Mouse (Mus musculus) forebrain, embryonic 15.5 days (tissue): ENCODE measurements around the gene Cd320. TPM values are rescaled to one million over a fixed set of nuclear protein-coding genes. Genes with fewer than 3 reads are reported as not detected.
"Not testable (repeated sequence)": the region's sequence is repeated elsewhere in the genome, so short reads cannot be mapped to it uniquely, and the experiment has no call there.

Source experiments
- ATAC-seq: fragments of 200-750 bp; cut with Nextera tagmentation; replicated peaks from 2 replicates; pipeline ENCODE4 v1.8.0; 2017; ENCODE audit warnings: mild to moderate bottlenecking, moderate TSS enrichment, moderate library complexity
- H3K27ac ChIP-seq: fragments of 300-500 bp; sonication (generic); replicated peaks from 2 replicates; pipeline ENCODE4 v1.5.1; 2015; ENCODE audit warnings: mild to moderate bottlenecking, inconsistent platforms
- H3K27me3 ChIP-seq: fragments of 300-500 bp; sonication (generic); 2 replicates; pipeline ENCODE4 v1.6.1; 2015; ENCODE audit warnings: inconsistent platforms
- H3K36me3 ChIP-seq: fragments of 300-500 bp; sonication (generic); 2 replicates; pipeline ENCODE4 v1.6.1; 2015; ENCODE audit warnings: mild to moderate bottlenecking, inconsistent platforms
- H3K4me1 ChIP-seq: fragments of 300-500 bp; sonication (generic); 2 replicates; pipeline ENCODE4 v1.6.1; 2015; ENCODE audit warnings: inconsistent platforms
- H3K4me2 ChIP-seq: fragments of 300-500 bp; sonication (generic); replicated peaks from 2 replicates; pipeline ENCODE4 v1.6.1; 2015; ENCODE audit warnings: mild to moderate bottlenecking, inconsistent platforms
- H3K4me3 ChIP-seq: fragments of 300-500 bp; sonication (generic); 2 replicates; pipeline ENCODE4 v1.5.1; 2015; ENCODE audit warnings: mild to moderate bottlenecking, inconsistent platforms
- H3K9ac ChIP-seq: fragments of 300-500 bp; sonication (generic); replicated peaks from 2 replicates; pipeline ENCODE4 v1.6.1; 2015; ENCODE audit warnings: mild to moderate bottlenecking, inconsistent platforms
- H3K9me3 ChIP-seq: fragments of 300-500 bp; sonication (generic); 2 replicates; pipeline ENCODE4 v1.6.1; 2016; ENCODE audit warnings: inconsistent platforms
- WGBS: fragments of 180-500 bp; shearing (Covaris S2); methylation state at CpG from one replicate; pipeline ENCODE4 v1.1.7; 2015; ENCODE audit warnings: mixed read lengths; 5-methylcytosine and 5-hydroxymethylcytosine counted together
- polyA plus RNA-seq: library from polyadenylated mRNA; unstranded; fragments of >200 nt; fragmentation: Nextera tagmentation; extraction: Ambion mirVana; gene quantifications from 2 replicates; pipeline ENCODE4 v1.2.1, GENCODE M21; 2015

The Cd320 gene
- polyA plus RNA-seq, 1 experiment from 2014 or later: 60.7 TPM

DNA sequence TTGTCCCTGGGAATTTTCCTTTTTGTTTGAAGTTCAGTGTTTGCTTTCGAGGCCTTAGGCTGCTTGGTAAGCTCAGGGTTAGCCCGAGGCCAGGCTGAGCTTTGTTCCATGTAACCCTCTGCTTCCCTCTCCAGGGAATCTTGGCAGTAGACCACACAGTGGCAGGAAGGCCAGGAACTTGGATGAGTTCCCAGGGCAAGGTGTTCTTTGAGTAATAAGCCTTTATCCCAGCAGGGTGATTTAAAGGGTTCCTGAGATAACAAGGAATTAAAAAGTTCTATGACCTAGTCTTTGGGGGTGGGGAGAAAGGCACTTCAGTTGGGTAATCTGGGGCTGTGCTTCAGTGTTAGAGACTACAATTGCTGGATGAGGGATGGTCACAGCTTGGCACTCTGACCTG lies 14.0 kb upstream of the Cd320 start:
- H3K9ac ChIP-seq: no peak overlapping the region
- no peak overlapping the region for H3K4me3 ChIP-seq
- no peak overlapping the region for H3K27ac ChIP-seq
- no peak overlapping the region for H3K4me2 ChIP-seq
- H3K9me3 ChIP-seq: no peaks in the 10 kb centered on the region
- H3K4me1 ChIP-seq: peaks cover 26% of the 10 kb centered on the region
- no peak for ATAC-seq
- peaks cover 39% of the 10 kb centered on the region for H3K36me3 ChIP-seq
- WGBS: 40% methylated on average over 2 of the region's 2 CpGs
- no peaks in the 10 kb centered on the region for H3K27me3 ChIP-seq

DNA sequence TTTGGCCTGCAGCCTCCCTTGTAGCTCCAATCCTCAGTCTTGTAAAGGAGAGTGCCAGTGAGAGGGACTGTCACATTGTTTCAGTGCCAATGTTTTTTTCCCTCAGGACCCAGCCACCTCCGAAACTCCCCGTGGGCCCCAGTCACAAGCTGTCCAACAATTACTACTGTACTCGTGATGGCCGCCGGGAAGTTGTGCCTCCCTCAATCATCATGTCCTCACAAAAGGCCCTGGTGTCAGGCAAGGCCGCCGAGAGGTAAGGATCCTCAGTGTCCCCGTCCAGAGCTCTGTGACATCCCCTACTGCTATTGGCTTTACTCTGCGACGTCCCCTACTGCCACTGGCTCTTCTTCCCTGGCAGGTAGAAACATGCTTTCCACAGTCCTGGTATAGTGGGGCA lies 13.3 kb upstream of the Cd320 start:
- Histone ChIP-seq H3K27me3 (no peaks in the 10 kb centered on the region), H3K9me3 (no peaks in the 10 kb centered on the region), H3K4me1 (peaks cover 26% of the 10 kb centered on the region), H3K36me3 (peaks cover 46% of the 10 kb centered on the region), H3K4me2 (no peak overlapping the region), H3K27ac (no peak overlapping the region), H3K4me3 (no peak overlapping the region), H3K9ac (no peak overlapping the region)
- 84% methylated on average over 10 of the region's 10 CpGs for whole genome bisulfite sequencing
- ATAC-seq: no peak

DNA sequence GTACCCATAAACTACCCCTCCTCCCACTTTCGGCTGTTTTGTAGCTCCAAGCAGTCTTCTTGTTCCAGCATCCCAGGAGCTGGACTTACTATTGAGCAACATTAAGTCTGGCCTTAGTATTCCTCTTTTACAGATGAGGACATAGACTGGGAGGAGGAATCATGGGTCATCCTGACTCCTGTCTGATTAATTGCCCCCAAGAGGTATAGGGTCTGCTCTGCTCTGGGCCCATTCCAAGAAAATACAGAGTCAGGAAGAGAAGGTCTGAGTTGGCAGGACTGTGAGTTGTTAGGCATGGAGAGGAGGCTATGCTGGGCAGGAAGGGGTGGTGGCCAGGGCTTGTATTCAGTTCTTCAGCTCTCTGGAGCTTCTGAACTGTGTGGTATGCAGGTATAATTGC lies 1.3 kb downstream of the Cd320 start:
- no peaks in the 10 kb centered on the region for H3K27me3 ChIP-seq
- H3K4me1 ChIP-seq: peaks cover 15% of the 10 kb centered on the region
- WGBS: 74% methylated on average over 1 of the region's 1 CpGs
- no peak for ATAC-seq
- H3K36me3 ChIP-seq: peaks cover 17% of the 10 kb centered on the region
- H3K9me3 ChIP-seq: no peaks in the 10 kb centered on the region
- H3K9ac ChIP-seq: peak overlapping the region; percentile 75
- H3K27ac ChIP-seq: no peak overlapping the region
- peak overlapping the region; percentile 87 for H3K4me2 ChIP-seq
- peak overlapping the region; percentile 83 for H3K4me3 ChIP-seq

DNA sequence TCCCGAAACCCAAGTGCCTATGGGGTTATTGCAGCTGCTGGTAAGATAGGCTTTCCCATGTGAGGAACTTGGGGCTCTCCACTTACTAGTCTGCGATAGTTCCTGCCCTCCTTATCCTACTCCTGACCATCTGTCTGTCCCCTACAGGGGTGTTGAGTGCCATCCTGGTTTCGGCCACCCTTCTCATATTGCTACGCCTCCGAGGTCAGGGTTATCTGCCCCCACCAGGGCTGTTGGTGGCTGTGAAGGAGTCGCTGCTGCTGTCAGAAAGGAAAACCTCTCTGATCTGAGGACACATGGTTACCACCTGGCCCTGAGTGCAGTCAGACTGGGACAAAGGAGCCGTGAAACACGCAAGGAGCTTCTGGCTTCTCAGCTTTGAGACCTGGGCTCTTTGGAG lies 5.2 kb downstream of the Cd320 start:
- WGBS: 92% methylated on average over 8 of the region's 8 CpGs
- Histone ChIP-seq H3K4me2 (no peak overlapping the region), H3K9me3 (no peaks in the 10 kb centered on the region), H3K27ac (no peak overlapping the region), H3K9ac (no peak overlapping the region), H3K4me3 (no peak overlapping the region), H3K4me1 (peaks cover 15% of the 10 kb centered on the region), H3K36me3 (peaks cover 22% of the 10 kb centered on the region), H3K27me3 (no peaks in the 10 kb centered on the region)
- ATAC-seq: no peak

DNA sequence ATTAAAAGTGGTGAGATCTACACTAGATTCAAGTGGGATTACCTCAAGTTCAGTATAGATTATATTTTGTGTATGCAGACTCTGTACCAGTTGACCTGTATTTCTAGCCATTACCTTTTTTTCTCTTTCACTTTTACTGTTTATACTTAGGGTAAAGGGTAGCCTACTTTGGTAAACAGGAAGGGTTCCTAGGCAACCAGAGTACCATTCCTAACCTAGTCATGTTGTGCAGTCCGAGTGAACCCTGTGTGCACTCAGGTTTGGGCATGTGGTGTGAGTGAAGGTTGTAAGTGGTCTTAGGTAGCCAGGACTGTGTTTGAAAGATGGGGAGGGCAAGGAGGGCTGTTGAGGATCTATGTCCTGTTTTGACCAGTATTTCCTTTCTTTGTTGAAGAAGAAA lies 8.4 kb downstream of the Cd320 start:
- Histone ChIP-seq H3K4me3 (no peak overlapping the region), H3K4me1 (no peaks in the 10 kb centered on the region), H3K4me2 (no peak overlapping the region), H3K27ac (no peak overlapping the region), H3K9ac (no peak overlapping the region), H3K27me3 (no peaks in the 10 kb centered on the region), H3K36me3 (peaks cover 22% of the 10 kb centered on the region), H3K9me3 (no peaks in the 10 kb centered on the region)
- WGBS: 91% methylated on average over 1 of the region's 1 CpGs
- no peak for ATAC-seq

DNA sequence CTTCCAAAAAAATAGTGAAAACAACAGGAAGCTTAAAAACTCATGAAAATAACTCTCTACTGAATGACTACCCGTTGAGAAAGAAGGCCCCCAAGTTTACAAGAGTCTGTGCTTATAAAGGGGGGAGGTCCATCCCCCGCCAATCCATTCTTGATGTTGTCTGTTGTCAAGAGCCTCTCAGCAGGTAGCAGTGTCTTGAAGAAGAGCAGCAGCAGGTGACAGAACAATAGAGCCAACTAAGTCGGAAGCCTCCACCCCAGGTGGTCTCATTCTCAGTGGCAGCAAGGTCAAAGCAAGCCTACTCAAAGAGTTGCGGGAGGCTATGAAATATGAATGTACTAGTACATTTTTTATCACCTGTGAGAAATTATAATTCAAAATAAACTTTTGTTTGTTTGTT lies 14.9 kb downstream of the Cd320 start:
- Histone ChIP-seq H3K36me3 (no peaks in the 10 kb centered on the region), H3K27ac (no peak overlapping the region), H3K9ac (no peak overlapping the region), H3K4me2 (no peak overlapping the region), H3K27me3 (no peaks in the 10 kb centered on the region), H3K4me1 (no peaks in the 10 kb centered on the region), H3K9me3 (no peaks in the 10 kb centered on the region), H3K4me3 (no peak overlapping the region)
- no peak for ATAC-seq
- 71% methylated on average over 4 of the region's 4 CpGs for WGBS

DNA sequence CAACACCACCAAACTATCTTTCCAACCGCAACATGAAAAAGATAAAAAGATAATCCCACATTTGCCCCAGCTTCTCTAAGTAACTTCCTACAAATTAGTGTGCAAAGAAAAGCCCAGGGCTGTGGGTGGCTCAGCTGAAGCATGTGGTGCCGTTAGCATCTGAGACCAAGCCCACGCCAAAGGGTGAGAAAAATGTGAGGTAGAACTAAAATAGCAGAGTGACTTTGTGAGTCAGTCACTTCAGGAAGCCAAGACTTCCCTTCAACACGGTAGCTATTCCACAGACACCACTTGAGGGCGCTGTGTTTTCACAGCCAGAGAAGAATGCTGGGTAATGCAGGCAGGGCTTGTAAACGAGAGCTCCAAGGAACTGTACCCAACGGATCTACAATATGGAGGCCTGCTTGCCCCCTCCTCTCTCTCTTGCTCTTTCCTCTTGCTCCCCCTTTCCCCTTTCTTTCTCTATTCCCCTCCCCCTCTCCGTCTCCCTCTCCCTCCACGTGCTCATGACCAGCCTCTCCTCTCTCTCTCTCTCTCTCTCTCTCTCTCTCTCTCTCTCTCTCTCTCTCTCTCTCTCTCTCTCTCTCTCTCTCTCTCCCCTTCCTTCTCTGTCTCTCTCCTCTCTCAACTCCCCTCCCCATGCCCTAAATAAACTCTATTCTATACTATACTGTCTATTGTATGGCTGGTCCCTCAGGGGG lies 22.6 kb downstream of the Cd320 start:
- Histone ChIP-seq H3K27me3 (no peaks in the 10 kb centered on the region), H3K9ac (no peak overlapping the region), H3K27ac (no peak overlapping the region), H3K4me3 (no peak overlapping the region), H3K9me3 (no peaks in the 10 kb centered on the region), H3K4me1 (no peaks in the 10 kb centered on the region), H3K36me3 (no peaks in the 10 kb centered on the region), H3K4me2 (no peak overlapping the region)
- no peak for ATAC-seq
- 37% methylated on average over 9 of the region's 9 CpGs for WGBS

DNA sequence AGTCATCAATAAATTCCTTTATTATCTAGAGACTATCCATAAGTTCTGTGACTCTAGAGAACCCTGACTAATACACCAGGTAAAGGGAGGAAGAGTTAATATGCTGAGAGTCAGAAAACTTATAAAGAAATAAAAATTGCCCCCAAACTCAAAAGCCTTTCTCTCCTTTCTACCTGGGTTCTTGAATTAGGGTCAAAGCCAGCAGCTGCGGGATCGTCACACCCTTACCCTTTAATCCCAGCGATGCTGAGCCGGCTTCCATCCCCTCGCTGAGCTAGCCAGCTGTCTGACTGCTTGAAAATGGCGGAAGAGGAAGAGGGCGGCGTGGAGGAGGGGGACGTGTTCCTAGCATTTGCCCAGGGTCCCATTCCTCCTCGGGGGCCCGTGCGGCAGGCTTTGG lies 30.6 kb downstream of the Cd320 start, which contains the start of gene Gm7029:
TSS of gene Gm7029 (plus strand) at position 301 of the 400 bp plus-strand sequence.
- not testable (repeated sequence) for H3K27ac ChIP-seq, H3K4me1 ChIP-seq, ATAC-seq, H3K4me2 ChIP-seq, H3K4me3 ChIP-seq, H3K27me3 ChIP-seq, H3K9ac ChIP-seq, H3K9me3 ChIP-seq, H3K36me3 ChIP-seq
- WGBS: 90% methylated on average over 2 of the region's 12 CpGs

DNA sequence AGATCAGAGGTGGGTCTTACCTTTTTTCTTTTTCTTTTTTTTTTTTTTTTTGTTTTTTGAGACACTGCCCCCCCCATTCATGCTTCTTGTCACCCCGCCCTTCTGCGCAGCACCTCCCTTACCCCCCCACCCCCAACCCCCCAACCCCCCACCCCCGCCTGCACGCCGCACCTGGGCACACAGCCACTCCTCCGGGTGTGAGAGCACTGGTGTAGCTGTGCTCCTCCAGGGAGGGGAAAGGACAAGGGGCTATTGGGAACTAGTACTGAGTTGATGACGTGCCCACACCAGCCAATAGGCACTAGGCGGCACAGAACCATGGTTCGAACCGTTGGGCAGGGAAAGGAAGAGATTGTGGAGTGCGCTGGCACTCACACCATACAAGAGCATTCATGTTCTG lies 31.5 kb downstream of the Cd320 start:
- H3K4me2 ChIP-seq: no peak overlapping the region
- 0 out of 2 replicates have a peak, but pooled peaks cover 6% of the 10 kb centered on the region for H3K36me3 ChIP-seq
- H3K27ac ChIP-seq: no peak overlapping the region
- H3K9me3 ChIP-seq: no peaks in the 10 kb centered on the region
- H3K4me3 ChIP-seq: no peak overlapping the region
- no peaks in the 10 kb centered on the region for H3K4me1 ChIP-seq
- ATAC-seq: no peak
- no peak overlapping the region for H3K9ac ChIP-seq
- H3K27me3 ChIP-seq: no peaks in the 10 kb centered on the region
- WGBS: 84% methylated on average over 11 of the region's 11 CpGs

DNA sequence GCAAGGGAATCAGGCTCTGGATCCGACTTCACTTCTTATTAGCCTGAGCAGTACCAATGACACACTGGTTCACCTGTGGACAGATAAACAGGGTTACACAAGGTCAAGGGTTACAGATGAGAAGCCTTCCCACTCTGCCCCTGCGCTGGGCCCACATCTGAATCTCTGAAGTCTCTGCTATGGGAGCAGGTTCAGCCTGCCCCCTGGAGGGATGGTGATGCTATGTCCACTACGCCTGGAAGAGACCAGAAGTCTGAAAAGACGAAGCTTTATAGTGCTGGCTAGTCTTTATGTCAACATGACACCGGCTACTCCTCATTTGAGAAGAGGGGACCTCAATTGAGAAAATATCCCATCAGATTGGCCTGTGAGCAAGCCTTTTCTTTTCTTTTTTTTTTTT lies 32.9 kb downstream of the Cd320 start:
- not testable (repeated sequence) for H3K9me3 ChIP-seq, H3K9ac ChIP-seq, H3K4me3 ChIP-seq, H3K4me1 ChIP-seq, ATAC-seq, H3K4me2 ChIP-seq, H3K27ac ChIP-seq, H3K27me3 ChIP-seq, H3K36me3 ChIP-seq
- 83% methylated on average over 5 of the region's 5 CpGs for WGBS

DNA sequence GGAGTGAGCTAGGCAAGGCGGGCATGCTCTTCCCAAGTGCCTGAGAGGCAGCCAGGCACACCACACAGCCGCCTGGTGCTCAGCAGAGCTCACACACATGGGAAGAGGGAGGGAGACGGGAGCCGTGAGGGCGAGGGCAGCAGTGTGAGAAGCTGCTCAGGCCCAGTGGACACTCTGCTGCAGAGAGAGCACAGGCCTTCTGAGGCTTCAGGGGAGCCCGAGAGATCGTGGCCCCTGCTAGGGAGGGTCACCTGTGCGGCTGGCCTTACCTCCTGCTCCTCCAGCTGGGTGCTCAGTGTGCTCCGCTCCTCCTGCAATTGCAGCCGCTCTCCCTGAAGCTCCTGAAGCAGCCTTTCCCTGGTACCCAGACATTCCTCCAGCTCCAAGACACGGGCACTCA lies 41.4 kb downstream of the Cd320 start:
- not testable (repeated sequence) for H3K36me3 ChIP-seq, H3K4me2 ChIP-seq, H3K27ac ChIP-seq, H3K9ac ChIP-seq, H3K4me3 ChIP-seq, H3K9me3 ChIP-seq, ATAC-seq, H3K27me3 ChIP-seq, H3K4me1 ChIP-seq
- 92% methylated on average over 10 of the region's 11 CpGs for WGBS

DNA sequence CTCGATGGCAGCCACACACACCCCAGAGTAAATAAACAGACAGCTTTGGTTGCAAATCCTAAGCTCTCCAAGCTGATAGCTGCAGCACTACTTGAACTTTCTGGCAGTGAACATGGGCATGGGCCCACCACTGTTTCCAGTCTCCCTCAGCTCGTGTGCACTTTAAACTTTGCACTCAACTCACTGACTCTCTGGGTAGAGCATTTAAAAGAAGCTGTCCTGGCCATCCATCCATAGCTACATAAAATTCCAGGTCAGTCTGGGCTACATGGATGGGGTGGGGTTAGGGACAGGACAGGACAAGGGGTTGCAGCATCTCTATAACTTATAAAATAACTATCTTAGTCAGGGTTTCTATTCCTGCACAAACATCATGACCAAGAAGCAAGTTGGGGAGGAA lies 44.9 kb downstream of the Cd320 start:
- not testable (repeated sequence) for ATAC-seq

DNA sequence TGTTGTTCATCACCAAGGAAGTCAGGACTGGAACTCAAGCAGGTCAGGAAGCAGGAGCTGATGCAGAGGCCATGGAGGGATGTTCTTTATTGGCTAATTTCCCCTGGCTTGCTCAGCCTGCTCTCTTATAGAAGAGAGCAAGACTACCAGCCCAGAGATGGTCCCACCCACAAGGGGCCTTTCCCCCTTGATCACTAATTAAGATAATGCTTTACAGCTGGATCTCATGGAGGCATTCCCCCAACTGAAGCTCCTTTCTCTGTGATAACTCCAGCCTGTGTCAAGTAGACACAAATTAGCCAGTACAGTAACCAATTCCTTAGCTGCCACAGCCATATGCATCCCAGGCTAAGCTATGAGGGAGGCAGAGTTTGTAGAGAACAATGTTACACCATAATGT lies 45.3 kb downstream of the Cd320 start:
- not testable (repeated sequence) for ATAC-seq, H3K9ac ChIP-seq, H3K4me2 ChIP-seq, H3K4me3 ChIP-seq, H3K9me3 ChIP-seq, H3K27ac ChIP-seq, H3K36me3 ChIP-seq, H3K27me3 ChIP-seq
- peaks cover 13% of the 10 kb centered on the region for H3K4me1 ChIP-seq

More for the DNA sequence above, 44.9 kb downstream of the Cd320 start:
- peaks cover 13% of the 10 kb centered on the region for H3K4me1 ChIP-seq
- not testable (repeated sequence) for H3K9me3 ChIP-seq, H3K36me3 ChIP-seq, H3K4me3 ChIP-seq, H3K4me2 ChIP-seq, H3K9ac ChIP-seq, H3K27me3 ChIP-seq, H3K27ac ChIP-seq
- WGBS: 88% methylated on average over 2 of the region's 2 CpGs
